Mouse (Mus musculus) limb, embryonic 13.5 days (tissue): ENCODE measurements around the gene Cdyl2. TPM values are rescaled to one million over a fixed set of nuclear protein-coding genes. Genes with fewer than 3 reads are reported as not detected.

Experiments
- ATAC-seq: fragments of 200-750 bp; cut with Nextera tagmentation; 2 replicates; pipeline ENCODE4 v1.8.0; 2017; ENCODE audit warnings: low read depth, moderate number of reproducible peaks, moderate TSS enrichment; ENCODE audit not compliant: low FRiP score
- H3K27ac ChIP-seq: fragments of 300-500 bp; sonication (generic); 2 replicates; pipeline ENCODE4 v1.5.1; 2015; ENCODE audit warnings: inconsistent platforms, mild to moderate bottlenecking, moderate library complexity
- H3K27me3 ChIP-seq: fragments of 300-500 bp; sonication (generic); 2 replicates; pipeline ENCODE4 v1.6.1; 2015; ENCODE audit warnings: mild to moderate bottlenecking, inconsistent platforms
- H3K36me3 ChIP-seq: fragments of 300-500 bp; sonication (generic); 2 replicates; pipeline ENCODE4 v1.6.1; 2015; ENCODE audit warnings: inconsistent platforms, mild to moderate bottlenecking, moderate library complexity
- H3K4me1 ChIP-seq: fragments of 300-500 bp; sonication (generic); 2 replicates; pipeline ENCODE4 v1.6.1; 2015; ENCODE audit warnings: inconsistent platforms
- H3K4me2 ChIP-seq: fragments of 300-500 bp; sonication (generic); replicated peaks from 2 replicates; pipeline ENCODE4 v1.6.1; 2015; ENCODE audit warnings: inconsistent platforms, mild to moderate bottlenecking, moderate library complexity
- H3K4me3 ChIP-seq: fragments of 300-500 bp; sonication (generic); 2 replicates; pipeline ENCODE4 v1.5.1; 2015; ENCODE audit warnings: moderate library complexity, mild to moderate bottlenecking, inconsistent platforms
- H3K9ac ChIP-seq: fragments of 300-500 bp; sonication (generic); 2 replicates; pipeline ENCODE4 v1.6.1; 2015; ENCODE audit warnings: mild to moderate bottlenecking, inconsistent platforms
- H3K9me3 ChIP-seq: fragments of 300-500 bp; sonication (generic); 2 replicates; pipeline ENCODE4 v1.6.1; 2016; ENCODE audit warnings: inconsistent platforms
- WGBS: fragments of 180-500 bp; shearing (Covaris S2); methylation state at CpG from one replicate; pipeline ENCODE4 v1.1.7; 2015; 5-methylcytosine and 5-hydroxymethylcytosine counted together
- polyA plus RNA-seq: library from polyadenylated mRNA; unstranded; fragments of >200 nt; fragmentation: Nextera tagmentation; extraction: Ambion mirVana; gene quantifications from 2 replicates; pipeline ENCODE4 v1.2.1, GENCODE M21; 2015

Cdyl2 gene
- polyA plus RNA-seq: 9.5 and 10.9 TPM in 2 replicates

- peaks cover 20% of the 10 kb centered on the region for H3K27me3 ChIP-seq
- under 1% methylated on average over 104 of the region's 129 CpGs for WGBS
- peak within 1 kb of the TSS; percentile 86 for H3K27ac ChIP-seq
Measured at GRCm38 (mm10) chr8:116732684-116733647, at the start of gene Cdyl2. Gene Cdyl2 (minus strand): TSS chr8:116732991.

GRCm38 (mm10) chr8:116780594-116780993 lies 47.8 kb upstream of the Cdyl2 start:
- H3K4me2 ChIP-seq: no peak overlapping the region

More at GRCm38 (mm10) chr8:116732684-116733647, at the start of gene Cdyl2:
- Histone ChIP-seq H3K36me3 (peaks cover 5% of the 10 kb centered on the region), H3K9ac (peak within 1 kb of the TSS; percentile 86), H3K9me3 (peaks cover 7% of the 10 kb centered on the region; the same call in 1 of the 2 replicates), H3K4me3 (peak within 1 kb of the TSS; percentile 75), H3K4me1 (peaks cover 11% of the 10 kb centered on the region), H3K4me2 (peak within 1 kb of the TSS; percentile 79)
- peak; percentile 86 for ATAC-seq

GRCm38 (mm10) chr8:116774220-116774619 lies 41.4 kb upstream of the Cdyl2 start:
- Histone ChIP-seq H3K9me3 (no peaks in the 10 kb centered on the region), H3K4me1 (no peaks in the 10 kb centered on the region), H3K4me3 (no peak overlapping the region), H3K9ac (no peak overlapping the region), H3K4me2 (no peak overlapping the region), H3K27me3 (no peaks in the 10 kb centered on the region), H3K36me3 (no peaks in the 10 kb centered on the region), H3K27ac (no peak overlapping the region)
- ATAC-seq: no peak
- 79% methylated on average over 5 of the region's 5 CpGs for WGBS

More at GRCm38 (mm10) chr8:116780594-116780993, 47.8 kb upstream of the Cdyl2 start:
- 68% methylated on average over 8 of the region's 8 CpGs for WGBS
- no peaks in the 10 kb centered on the region for H3K36me3 ChIP-seq
- no peaks in the 10 kb centered on the region for H3K9me3 ChIP-seq
- no peaks in the 10 kb centered on the region for H3K4me1 ChIP-seq
- H3K4me3 ChIP-seq: no peak overlapping the region
- H3K9ac ChIP-seq: no peak overlapping the region
- no peaks in the 10 kb centered on the region for H3K27me3 ChIP-seq
- no peak overlapping the region for H3K27ac ChIP-seq
- ATAC-seq: no peak

GRCm38 (mm10) chr8:116772727-116773126 lies 39.9 kb upstream of the Cdyl2 start:
- Histone ChIP-seq H3K9ac (no peak overlapping the region), H3K27ac (no peak overlapping the region), H3K9me3 (no peaks in the 10 kb centered on the region), H3K27me3 (no peaks in the 10 kb centered on the region), H3K4me1 (no peaks in the 10 kb centered on the region), H3K4me2 (no peak overlapping the region), H3K4me3 (no peak overlapping the region), H3K36me3 (no peaks in the 10 kb centered on the region)
- no peak for ATAC-seq
- WGBS: 59% methylated on average over 9 of the region's 9 CpGs

- Histone ChIP-seq H3K27me3 (no peaks in the 10 kb centered on the region), H3K4me1 (no peaks in the 10 kb centered on the region), H3K36me3 (no peaks in the 10 kb centered on the region), H3K4me2 (no peak overlapping the region), H3K27ac (no peak overlapping the region), H3K9ac (no peak overlapping the region), H3K4me3 (no peak overlapping the region), H3K9me3 (no peaks in the 10 kb centered on the region)
- 70% methylated on average over 7 of the region's 7 CpGs for WGBS
- ATAC-seq: no peak
Measured at GRCm38 (mm10) chr8:116771797-116772343, 39.1 kb upstream of the Cdyl2 start.

DNA sequence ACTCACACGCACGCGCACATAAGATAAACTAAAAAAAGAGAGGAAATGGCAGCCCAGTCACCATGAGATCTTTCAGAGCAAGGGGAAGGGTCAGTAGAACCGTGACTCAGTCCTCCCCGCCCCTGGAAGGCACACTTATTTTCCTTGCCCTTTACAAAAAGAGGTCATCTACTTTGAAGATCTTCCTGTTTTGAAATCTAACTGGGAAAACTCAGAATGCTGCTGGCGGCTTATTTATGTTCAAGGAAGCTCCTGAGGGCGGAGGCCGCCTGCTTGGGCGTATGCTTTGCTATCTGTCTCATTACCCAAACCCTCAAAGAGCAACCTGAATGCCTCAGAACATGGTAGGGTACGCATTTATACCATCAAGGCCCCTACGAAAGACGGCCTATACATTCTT lies 38.0 kb upstream of the Cdyl2 start:
- no peaks in the 10 kb centered on the region for H3K9me3 ChIP-seq
- H3K4me3 ChIP-seq: no peak overlapping the region
- ATAC-seq: no peak
- H3K27me3 ChIP-seq: no peaks in the 10 kb centered on the region
- H3K27ac ChIP-seq: no peak overlapping the region
- 77% methylated on average over 12 of the region's 12 CpGs for WGBS
- H3K9ac ChIP-seq: no peak overlapping the region
- no peaks in the 10 kb centered on the region for H3K4me1 ChIP-seq
- H3K36me3 ChIP-seq: no peaks in the 10 kb centered on the region
- no peak overlapping the region for H3K4me2 ChIP-seq

- WGBS: 67% methylated on average over 3 of the region's 3 CpGs
- no peaks in the 10 kb centered on the region for H3K9me3 ChIP-seq
- H3K36me3 ChIP-seq: no peaks in the 10 kb centered on the region
- H3K27me3 ChIP-seq: no peaks in the 10 kb centered on the region
- ATAC-seq: no peak
- H3K4me1 ChIP-seq: no peaks in the 10 kb centered on the region
- H3K4me3 ChIP-seq: no peak overlapping the region
- no peak overlapping the region for H3K9ac ChIP-seq
- no peak overlapping the region for H3K27ac ChIP-seq
- no peak overlapping the region for H3K4me2 ChIP-seq
Measured at GRCm38 (mm10) chr8:116756174-116756573, 23.4 kb upstream of the Cdyl2 start.

GRCm38 (mm10) chr8:116755557-116755956 lies 22.8 kb upstream of the Cdyl2 start:
- no peaks in the 10 kb centered on the region for H3K27me3 ChIP-seq
- ATAC-seq: no peak
- H3K36me3 ChIP-seq: no peaks in the 10 kb centered on the region
- 7% methylated on average over 4 of the region's 4 CpGs for WGBS
- no peak overlapping the region for H3K27ac ChIP-seq
- no peak overlapping the region for H3K4me3 ChIP-seq
- no peaks in the 10 kb centered on the region for H3K4me1 ChIP-seq
- H3K4me2 ChIP-seq: no peak overlapping the region
- no peaks in the 10 kb centered on the region for H3K9me3 ChIP-seq
- H3K9ac ChIP-seq: no peak overlapping the region

DNA sequence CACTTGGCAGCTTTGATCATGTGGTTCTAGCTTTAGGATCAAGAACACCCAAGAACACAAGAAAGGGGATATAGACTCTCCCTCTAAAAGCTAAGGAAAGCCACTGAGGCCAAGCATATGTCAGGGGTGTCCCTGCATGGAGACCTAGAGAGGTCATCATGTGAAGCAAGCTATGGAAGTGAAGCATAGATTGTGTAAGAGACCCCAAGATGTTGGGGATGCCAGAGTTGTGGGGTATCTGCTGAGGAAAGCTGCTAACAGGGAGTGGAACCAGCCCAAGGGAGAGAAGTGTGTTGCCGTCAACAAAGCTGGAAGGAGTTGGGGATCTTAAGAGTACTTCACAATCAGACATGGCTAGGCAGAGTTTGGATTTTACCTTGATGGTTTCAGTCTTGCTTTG lies 7.9 kb upstream of the Cdyl2 start:
- H3K27me3 ChIP-seq: peaks cover 2% of the 10 kb centered on the region; the same call in 1 of the 2 replicates
- H3K4me2 ChIP-seq: no peak overlapping the region
- no peak overlapping the region for H3K27ac ChIP-seq
- no peaks in the 10 kb centered on the region for H3K36me3 ChIP-seq
- 68% methylated on average over 1 of the region's 1 CpGs for WGBS
- H3K4me3 ChIP-seq: no peak overlapping the region
- H3K9ac ChIP-seq: no peak overlapping the region
- ATAC-seq: no peak
- H3K4me1 ChIP-seq: no peaks in the 10 kb centered on the region
- peaks cover 13% of the 10 kb centered on the region; the same call in 1 of the 2 replicates for H3K9me3 ChIP-seq

DNA sequence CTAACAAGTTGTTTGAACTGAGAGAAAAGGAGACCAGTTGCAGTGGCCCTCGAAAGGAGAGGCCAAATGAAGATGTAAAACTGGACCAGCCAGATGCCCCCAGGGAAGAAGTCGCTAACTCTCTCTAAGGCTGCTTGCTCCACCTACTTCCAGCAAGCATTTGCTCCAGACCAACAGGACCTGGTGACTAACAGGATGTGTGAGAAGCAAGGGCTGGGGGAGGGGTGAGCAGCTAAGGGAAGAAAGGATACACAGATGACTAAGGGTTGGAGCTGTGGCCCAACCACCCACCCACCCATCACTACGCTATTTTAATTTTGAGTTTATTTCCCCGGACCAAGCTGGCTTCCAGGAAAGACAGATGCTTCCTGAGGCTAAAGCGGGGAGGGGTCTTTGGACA lies 2.5 kb upstream of the Cdyl2 start:
- no peak for ATAC-seq
- 53% methylated on average over 5 of the region's 5 CpGs for WGBS

GRCm38 (mm10) chr8:116734176-116734575 lies 1.4 kb upstream of the Cdyl2 start:
- ATAC-seq: no peak
- Histone ChIP-seq H3K4me2 (no peak overlapping the region), H3K9me3 (peaks cover 4% of the 10 kb centered on the region; the same call in 1 of the 2 replicates), H3K27ac (no peak overlapping the region), H3K36me3 (no peaks in the 10 kb centered on the region), H3K4me1 (peaks cover 11% of the 10 kb centered on the region), H3K4me3 (no peak overlapping the region), H3K27me3 (peaks cover 20% of the 10 kb centered on the region), H3K9ac (no peak overlapping the region)
- 58% methylated on average over 9 of the region's 9 CpGs for WGBS

More for the DNA sequence above, 2.5 kb upstream of the Cdyl2 start:
- Histone ChIP-seq H3K9me3 (peaks cover 9% of the 10 kb centered on the region; the same call in 1 of the 2 replicates), H3K9ac (no peak overlapping the region), H3K4me2 (no peak overlapping the region), H3K27me3 (peaks cover 20% of the 10 kb centered on the region), H3K4me3 (no peak overlapping the region), H3K4me1 (peaks cover 11% of the 10 kb centered on the region), H3K36me3 (no peaks in the 10 kb centered on the region), H3K27ac (no peak overlapping the region)

- peaks cover 20% of the 10 kb centered on the region for H3K27me3 ChIP-seq
- H3K9me3 ChIP-seq: peaks cover 7% of the 10 kb centered on the region; the same call in 1 of the 2 replicates
- H3K4me2 ChIP-seq: peak overlapping the region; percentile 79
- H3K4me1 ChIP-seq: peaks cover 11% of the 10 kb centered on the region
- peak overlapping the region; percentile 86 for H3K9ac ChIP-seq
- H3K27ac ChIP-seq: no peak overlapping the region
- peak; percentile 10; the same call in 1 of the 2 replicates for ATAC-seq
- H3K4me3 ChIP-seq: peak overlapping the region; percentile 75
- H3K36me3 ChIP-seq: peaks cover 5% of the 10 kb centered on the region
- WGBS: 28% methylated on average over 3 of the region's 3 CpGs
Measured at GRCm38 (mm10) chr8:116733648-116734014, 840 bp upstream of the Cdyl2 start.
